Mouse (Mus musculus) hindbrain, embryonic 14.5 days (tissue): ENCODE data around the gene Ube2e2. TPM values are rescaled to one million over a fixed set of nuclear protein-coding genes. Genes with fewer than 3 reads are reported as not detected.

Experiments used
- ATAC-seq: fragments of 200-750 bp; cut with Nextera tagmentation; 2 replicates; pipeline ENCODE4 v1.8.0; 2017; ENCODE audit warnings: moderate number of reproducible peaks, mild to moderate bottlenecking, moderate TSS enrichment, moderate library complexity; ENCODE audit not compliant: low FRiP score
- DNase-seq: peaks from one replicate; pipeline ENCODE4 v3.0.0-alpha.2; 2015; ENCODE audit warnings: low spot score
- H3K27ac ChIP-seq: fragments of 300-500 bp; sonication (generic); 2 replicates; pipeline ENCODE4 v1.5.1; 2014; ENCODE audit warnings: mild to moderate bottlenecking, moderate library complexity
- H3K27me3 ChIP-seq: fragments of 300-500 bp; sonication (generic); 2 replicates; pipeline ENCODE4 v1.6.1; 2014; ENCODE audit warnings: mild to moderate bottlenecking, low read length, mixed read lengths; ENCODE audit not compliant: control insufficient read depth, insufficient read depth
- H3K36me3 ChIP-seq: fragments of 300-500 bp; sonication (generic); replicated peaks from 2 replicates; pipeline ENCODE4 v1.6.1; 2014; ENCODE audit not compliant: control insufficient read depth, insufficient read depth
- H3K4me1 ChIP-seq: fragments of 300-500 bp; sonication (generic); replicated peaks from 2 replicates; pipeline ENCODE4 v1.6.1; 2014; ENCODE audit warnings: antibody characterized with exemption, low read length, mixed read lengths; ENCODE audit not compliant: control insufficient read depth, insufficient read depth
- H3K4me2 ChIP-seq: fragments of 300-500 bp; sonication (generic); replicated peaks from 2 replicates; pipeline ENCODE4 v1.6.1; 2014; ENCODE audit warnings: mild to moderate bottlenecking, moderate library complexity
- H3K4me3 ChIP-seq: fragments of 300-500 bp; sonication (generic); replicated peaks from 2 replicates; pipeline ENCODE4 v1.5.1; 2014; ENCODE audit warnings: mild to moderate bottlenecking, low read length
- H3K9ac ChIP-seq: fragments of 300-500 bp; sonication (generic); 2 replicates; pipeline ENCODE4 v1.6.1; 2014
- H3K9me3 ChIP-seq: fragments of 300-500 bp; sonication (generic); 2 replicates; pipeline ENCODE4 v1.6.1; 2016; ENCODE audit warnings: low read length; ENCODE audit not compliant: control insufficient read depth
- WGBS: fragments of 180-500 bp; shearing (Covaris S2); extraction: QIAGEN DNeasy Blood & Tissue Kit; methylation state at CpG from one replicate; pipeline ENCODE4 v1.1.7; 2014; 5-methylcytosine and 5-hydroxymethylcytosine counted together
- polyA plus RNA-seq: library from polyadenylated mRNA; unstranded; fragments of >200 nt; fragmentation: Nextera tagmentation; extraction: Ambion mirVana; gene quantifications from 2 replicates; pipeline ENCODE4 v1.2.1, GENCODE M21; 2014

The Ube2e2 gene
- polyA plus RNA-seq, 1 experiment from 2014 or later, result 148 TPM

DNA sequence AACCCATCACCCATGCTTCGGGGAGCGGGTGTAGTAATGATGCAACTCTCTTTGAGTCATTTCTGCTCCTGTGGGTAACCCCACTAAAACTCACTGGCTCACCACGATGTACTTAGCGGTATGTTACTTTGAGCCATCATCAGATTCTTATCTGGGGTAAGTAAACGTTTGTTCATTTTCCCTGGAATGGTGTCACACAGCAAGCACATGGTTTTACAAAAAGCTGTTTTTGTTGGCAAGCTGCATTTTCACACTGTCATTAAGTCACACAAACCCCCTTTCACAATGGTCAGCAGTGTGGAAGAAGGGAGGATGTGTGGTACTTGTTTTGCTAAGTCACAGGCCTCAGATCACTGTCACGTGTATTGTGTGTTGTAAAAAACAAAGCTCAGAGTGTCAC lies 73.4 kb downstream of the Ube2e2 start:
- Histone ChIP-seq H3K4me2 (no peak overlapping the region), H3K9ac (no peak overlapping the region), H3K4me3 (no peak overlapping the region), H3K9me3 (no peaks in the 10 kb centered on the region), H3K27ac (no peak overlapping the region), H3K4me1 (no peaks in the 10 kb centered on the region), H3K27me3 (no peaks in the 10 kb centered on the region), H3K36me3 (no peaks in the 10 kb centered on the region)
- ATAC-seq (no peak), DNase-seq (no peak)
- 61% methylated on average over 6 of the region's 6 CpGs for whole genome bisulfite sequencing

DNA sequence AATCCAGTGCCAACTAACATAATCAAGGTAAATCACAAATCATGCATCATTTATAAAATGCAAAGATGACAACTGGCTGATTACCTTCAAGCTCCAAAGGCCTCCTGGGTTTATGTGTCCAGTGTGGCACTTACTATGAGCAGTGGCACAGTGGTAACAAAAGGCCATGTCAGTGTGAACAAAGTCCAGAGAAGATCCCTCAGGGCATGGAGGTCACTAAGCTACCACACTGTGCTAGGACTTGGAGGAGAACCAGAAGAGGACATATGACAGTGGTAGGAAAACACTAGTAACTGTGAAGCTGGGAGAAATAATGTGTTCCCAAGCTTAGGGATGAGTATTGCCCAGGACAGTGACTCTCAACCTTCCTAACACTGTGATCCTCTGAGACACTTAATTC lies 97.2 kb downstream of the Ube2e2 start:
- H3K9me3 ChIP-seq, result no peaks in the 10 kb centered on the region
- no peak overlapping the region for H3K9ac ChIP-seq
- H3K4me3 ChIP-seq, result no peak overlapping the region
- no peak overlapping the region for H3K27ac ChIP-seq
- ATAC-seq (no peak), DNase-seq (no peak)
- H3K27me3 ChIP-seq, result no peaks in the 10 kb centered on the region
- H3K36me3 ChIP-seq, result no peaks in the 10 kb centered on the region
- H3K4me1 ChIP-seq, result no peaks in the 10 kb centered on the region
- H3K4me2 ChIP-seq, result no peak overlapping the region

DNA sequence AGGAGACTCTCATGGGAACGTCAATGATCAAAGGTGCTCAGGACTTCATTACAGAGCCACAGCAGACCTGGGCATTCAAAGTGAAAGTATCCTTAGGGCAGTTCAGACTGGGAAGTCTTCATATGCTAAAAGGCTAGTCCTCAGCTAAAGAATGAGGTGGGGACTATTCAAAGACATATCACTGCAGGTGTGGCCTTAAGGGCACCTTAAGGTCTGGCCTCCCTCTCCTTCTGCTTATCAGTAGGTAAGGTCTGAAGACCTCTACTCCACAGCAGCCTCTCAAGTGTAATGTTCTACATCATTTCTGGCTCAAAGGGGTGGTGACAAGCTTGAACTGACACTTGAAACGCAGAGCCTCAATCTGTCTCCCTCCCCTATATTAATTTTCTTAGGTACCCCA lies 98.3 kb downstream of the Ube2e2 start:
- H3K4me3 ChIP-seq, result no peak overlapping the region
- H3K9me3 ChIP-seq, result no peaks in the 10 kb centered on the region; the same call in 1 of the 2 replicates
- H3K4me1 ChIP-seq, result no peaks in the 10 kb centered on the region
- ATAC-seq, result no peak
- no peak overlapping the region for H3K27ac ChIP-seq
- H3K27me3 ChIP-seq, result no peaks in the 10 kb centered on the region
- H3K9ac ChIP-seq, result no peak overlapping the region
- no peak overlapping the region for H3K4me2 ChIP-seq
- DNase-seq, result no peak
- no peaks in the 10 kb centered on the region for H3K36me3 ChIP-seq
- WGBS, result 77% methylated on average over 2 of the region's 2 CpGs

DNA sequence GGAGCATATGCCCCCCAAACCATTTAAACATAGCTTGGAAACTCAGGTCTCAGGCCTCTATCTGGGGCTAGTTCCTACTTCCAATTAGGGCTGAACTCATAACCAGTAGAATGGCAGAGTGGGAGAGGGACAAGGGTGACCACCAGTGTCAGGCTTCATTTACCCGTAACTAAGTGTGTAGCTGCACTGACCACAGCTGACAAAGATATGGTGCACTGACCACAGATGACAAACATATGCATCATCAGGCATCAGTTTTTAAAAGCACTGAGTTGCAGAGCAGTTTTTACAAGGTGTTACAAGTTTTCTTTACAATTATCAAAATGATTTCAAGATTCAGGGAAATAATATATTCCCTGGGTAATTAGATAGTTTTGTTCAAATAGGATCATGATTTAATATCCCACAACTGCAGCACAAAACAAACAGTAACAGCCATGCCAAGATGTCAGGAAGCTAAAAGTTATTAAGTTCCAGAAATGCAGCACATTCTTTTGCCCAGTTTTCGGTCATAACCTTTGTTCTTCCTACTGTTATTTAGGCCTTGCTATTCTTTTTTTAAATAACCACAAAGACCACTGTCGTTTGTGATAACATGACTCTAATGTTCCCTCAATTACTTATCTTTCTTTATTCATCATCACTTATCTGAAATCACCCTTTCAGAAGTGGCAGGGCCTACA lies 114.9 kb downstream of the Ube2e2 start:
- H3K9me3 ChIP-seq, result no peaks in the 10 kb centered on the region
- H3K36me3 ChIP-seq, result no peaks in the 10 kb centered on the region
- no peak for DNase-seq
- no peaks in the 10 kb centered on the region for H3K4me1 ChIP-seq
- 87% methylated on average over 3 of the region's 3 CpGs for WGBS
- H3K4me2 ChIP-seq, result no peak overlapping the region
- H3K27me3 ChIP-seq, result no peaks in the 10 kb centered on the region
- ATAC-seq, result no peak
- no peak overlapping the region for H3K27ac ChIP-seq
- no peak overlapping the region for H3K9ac ChIP-seq
- no peak overlapping the region for H3K4me3 ChIP-seq

DNA sequence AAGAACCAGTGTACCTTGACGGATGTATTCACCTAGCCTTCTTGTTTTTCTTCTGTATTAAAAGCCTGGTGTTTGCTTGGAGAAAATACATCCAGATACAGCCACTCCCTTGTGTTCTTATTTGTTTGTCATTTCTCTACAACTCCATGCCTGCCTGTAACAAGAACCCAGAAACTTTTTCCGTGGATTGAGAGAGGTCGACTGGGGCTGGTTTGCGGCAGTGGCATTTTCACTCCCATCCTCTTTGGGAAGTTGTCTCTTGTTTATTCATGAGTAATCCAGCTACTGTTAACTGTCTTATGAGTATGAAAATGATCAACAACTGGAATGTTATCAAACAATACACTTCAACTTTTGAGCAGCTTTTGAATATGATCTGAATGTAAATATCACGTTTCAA lies 115.8 kb downstream of the Ube2e2 start:
- Histone ChIP-seq H3K27me3 (no peaks in the 10 kb centered on the region), H3K9ac (no peak overlapping the region), H3K27ac (no peak overlapping the region), H3K9me3 (no peaks in the 10 kb centered on the region), H3K36me3 (no peaks in the 10 kb centered on the region), H3K4me2 (no peak overlapping the region), H3K4me3 (no peak overlapping the region), H3K4me1 (no peaks in the 10 kb centered on the region)
- WGBS, result 85% methylated on average over 5 of the region's 5 CpGs
- DNase-seq (no peak), ATAC-seq (no peak)

DNA sequence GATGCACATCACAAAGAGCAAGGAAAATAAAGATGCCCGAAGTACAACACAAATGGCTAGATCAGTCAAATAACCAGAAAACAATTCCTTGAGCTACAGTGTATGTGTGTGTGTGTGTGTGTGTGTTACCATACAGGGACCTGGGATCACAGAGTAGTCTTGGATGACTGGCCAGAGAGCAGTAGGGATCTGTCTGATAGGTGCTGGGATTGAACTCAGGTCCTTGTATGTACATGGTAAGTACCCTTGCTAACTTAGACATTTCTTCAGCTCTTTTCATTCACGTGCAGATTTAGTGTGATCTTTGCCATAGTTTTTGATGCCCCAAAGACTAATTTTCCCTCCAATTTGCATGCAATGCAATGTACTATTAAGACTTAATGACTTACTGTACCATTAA lies 117.9 kb downstream of the Ube2e2 start:
- Histone ChIP-seq H3K27ac (no peak overlapping the region), H3K36me3 (no peaks in the 10 kb centered on the region), H3K27me3 (no peaks in the 10 kb centered on the region), H3K4me2 (no peak overlapping the region), H3K9ac (no peak overlapping the region), H3K9me3 (no peaks in the 10 kb centered on the region), H3K4me3 (no peak overlapping the region), H3K4me1 (no peaks in the 10 kb centered on the region)
- ATAC-seq (peak; percentile 37; the same call in 1 of the 2 replicates), DNase-seq (no peak)
- 94% methylated on average over 2 of the region's 2 CpGs for whole genome bisulfite sequencing

DNA sequence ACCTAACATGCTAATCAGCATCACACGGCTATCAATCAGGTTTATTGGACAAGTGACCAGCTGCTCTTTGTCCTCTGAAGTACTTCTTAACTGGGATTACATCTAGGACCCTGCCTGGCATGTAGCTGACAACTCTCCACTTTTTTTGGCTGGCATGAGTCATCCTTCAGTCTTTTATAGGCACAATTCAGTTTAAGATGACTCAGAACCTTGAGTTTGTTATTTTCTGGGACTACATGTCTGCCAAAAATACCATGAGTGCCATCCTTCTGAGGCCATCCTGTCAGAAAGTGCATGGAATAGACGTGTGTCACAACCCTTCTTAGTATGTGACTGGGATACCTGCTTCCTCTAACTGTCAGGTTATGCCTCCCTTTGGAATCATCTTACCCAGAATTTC lies 120.3 kb downstream of the Ube2e2 start:
- DNase-seq, result no peak

DNA sequence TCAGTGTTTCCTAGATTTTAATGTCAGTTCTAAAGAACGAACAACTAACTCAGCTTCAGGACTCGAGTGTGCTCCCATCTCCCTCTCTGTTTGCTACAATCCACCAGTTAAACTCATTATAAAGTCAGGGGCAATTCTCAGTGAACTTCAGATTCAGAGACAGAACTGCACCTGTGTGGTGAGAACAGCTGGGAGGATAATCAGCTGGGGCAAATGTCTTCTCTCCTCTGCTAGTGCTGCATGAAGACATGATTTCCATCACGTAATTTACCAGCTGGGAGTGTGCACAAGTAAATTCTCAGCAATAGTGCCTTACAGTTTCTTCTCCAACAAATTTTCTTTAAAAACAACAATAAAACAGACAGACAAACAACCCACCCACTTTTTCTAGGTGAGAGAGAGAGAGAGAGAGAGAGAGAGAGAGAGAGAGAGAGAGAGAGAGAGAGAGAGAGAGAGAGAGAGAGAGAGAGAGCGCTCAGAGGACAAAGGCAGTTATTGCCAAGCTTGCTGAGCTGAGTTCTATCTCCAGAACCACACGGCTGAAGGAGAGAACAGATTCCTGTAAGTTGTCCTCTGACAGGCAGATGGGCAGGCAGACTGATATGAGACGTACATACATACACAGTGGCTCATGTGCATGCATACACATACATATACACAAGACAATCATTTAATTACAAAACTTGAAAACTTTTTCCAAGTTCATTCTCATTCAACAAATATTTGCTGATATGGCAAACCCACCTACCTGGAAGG lies 134.3 kb downstream of the Ube2e2 start:
- H3K9me3 ChIP-seq, result no peaks in the 10 kb centered on the region
- DNase-seq (no peak), ATAC-seq (no peak)
- H3K4me3 ChIP-seq, result no peak overlapping the region
- H3K27me3 ChIP-seq, result no peaks in the 10 kb centered on the region
- H3K4me1 ChIP-seq, result 0 out of 2 replicates have a peak, but pooled peaks cover 3% of the 10 kb centered on the region
- no peak overlapping the region for H3K27ac ChIP-seq
- H3K9ac ChIP-seq, result no peak overlapping the region
- no peak overlapping the region for H3K4me2 ChIP-seq
- 72% methylated on average over 6 of the region's 6 CpGs for WGBS
- H3K36me3 ChIP-seq, result no peaks in the 10 kb centered on the region

More for the DNA sequence above, 120.3 kb downstream of the Ube2e2 start:
- no peaks in the 10 kb centered on the region for H3K9me3 ChIP-seq
- H3K36me3 ChIP-seq, result no peaks in the 10 kb centered on the region
- H3K4me2 ChIP-seq, result no peak overlapping the region
- no peak for ATAC-seq
- no peaks in the 10 kb centered on the region for H3K27me3 ChIP-seq
- no peak overlapping the region for H3K4me3 ChIP-seq
- 72% methylated on average over 2 of the region's 2 CpGs for WGBS
- no peaks in the 10 kb centered on the region for H3K4me1 ChIP-seq
- no peak overlapping the region for H3K27ac ChIP-seq
- no peak overlapping the region for H3K9ac ChIP-seq

DNA sequence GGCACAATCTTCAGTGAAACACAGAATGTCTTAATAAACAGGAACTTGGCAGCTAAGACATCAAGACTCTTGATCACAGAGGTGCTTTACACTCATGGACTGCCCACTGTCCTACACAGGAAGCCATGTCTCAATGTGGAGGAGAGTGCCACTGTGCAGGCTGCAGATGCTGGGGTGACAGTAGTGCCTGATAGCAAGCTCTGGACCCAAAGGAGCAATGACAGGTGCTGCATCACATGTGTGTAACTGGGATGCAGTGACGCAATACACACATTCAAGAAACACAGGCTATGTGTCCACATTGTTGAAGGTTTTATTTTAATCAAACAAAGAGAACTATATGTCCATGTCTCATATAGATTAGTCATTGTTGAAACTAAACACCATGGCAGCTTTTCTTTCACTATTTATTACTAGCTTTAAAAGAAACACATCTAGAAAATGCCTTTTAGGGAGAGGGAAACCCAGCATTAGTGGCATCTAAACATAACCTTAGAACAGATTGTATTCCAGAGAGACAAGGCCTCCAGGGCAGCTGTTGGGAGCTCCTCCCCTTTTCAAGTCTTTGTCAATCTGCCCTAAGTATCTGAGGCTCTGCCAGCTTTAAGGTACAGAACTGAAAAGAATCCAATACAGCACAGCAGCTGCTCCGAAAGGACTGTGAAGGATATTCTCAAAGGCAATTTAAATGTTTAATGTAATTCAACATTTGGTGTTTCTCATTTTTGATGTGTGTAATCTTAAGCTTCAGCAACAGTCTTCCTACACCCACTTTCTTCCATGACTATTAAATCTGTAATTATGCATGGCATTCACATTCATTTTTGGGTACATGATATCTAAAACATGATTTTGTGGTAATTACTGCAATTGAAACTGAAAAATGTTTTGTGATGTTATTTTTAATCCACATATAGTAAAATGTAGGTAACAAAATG lies 135.2 kb downstream of the Ube2e2 start:
- DNase-seq, result peak; percentile 44
- no peak overlapping the region for H3K27ac ChIP-seq
- H3K27me3 ChIP-seq, result no peaks in the 10 kb centered on the region
- peak; percentile 63 for ATAC-seq
- WGBS, result 43% methylated on average over 2 of the region's 2 CpGs
- no peaks in the 10 kb centered on the region for H3K36me3 ChIP-seq
- no peak overlapping the region for H3K4me2 ChIP-seq
- 0 out of 2 replicates have a peak, but pooled peaks cover 3% of the 10 kb centered on the region for H3K4me1 ChIP-seq
- H3K9me3 ChIP-seq, result no peaks in the 10 kb centered on the region
- no peak overlapping the region for H3K4me3 ChIP-seq
- no peak overlapping the region for H3K9ac ChIP-seq
